Mouse (Mus musculus): Measurements from ENCODE around the gene Dnajb4. TPM values are rescaled to one million over a fixed set of nuclear protein-coding genes. Genes with fewer than 3 reads are reported as not detected.

Dnajb4 gene
- total and polyA plus RNA-seq, 3 experiments: 10.7 to 14.6 TPM; not detected in 1

- TF ChIP-seq RCOR1 (IDR thresholded peaks at IDR 0.05; ENCODE audit: low read depth, low read length) (no peak), MAX (IDR thresholded peaks at IDR 0.05; ENCODE audit: low read length) (no peak)
These were observed 28.7 kb upstream of the Dnajb4 start (continued) for GRCm38 (mm10) chr3:152238836-152239235.

GRCm38 (mm10) chr3:152235805-152236204, 25.7 kb upstream of the Dnajb4 start:
- Histone ChIP-seq H3K9ac (ENCODE audit: control insufficient read depth, low read depth, low read length, poor library complexity, severe bottlenecking) (no peak overlapping the region), H3K9me3 (replicated peaks; ENCODE audit: insufficient read depth, low read length) (no peaks in the 10 kb centered on the region), H3K79me2 (ENCODE audit: control insufficient read depth, insufficient read depth, low read length, poor library complexity) (peaks cover 3% of the 10 kb centered on the region; the same call in 1 of the 2 replicates), H3K27me3 (ENCODE audit: control insufficient read depth in 1 of 2, insufficient read depth in 2 of 2, low read length in 2 of 2) (no peaks in the 10 kb centered on the region), H3K27ac (ENCODE audit: control insufficient read depth, low read depth, low read length) (no peak overlapping the region), H3K4me3 (ENCODE audit: control insufficient read depth in 1 of 2, insufficient read depth in 1 of 2, low read depth in 2 of 2, low read length in 2 of 2) (no peak overlapping the region), H3K4me1 (ENCODE audit: control insufficient read depth in 1 of 2, insufficient read depth in 2 of 2, low read length in 2 of 2) (peaks cover 0 to 3% of the 10 kb centered on the region in 2 experiments; a peak in 1 of 4 replicates), H3K36me3 (ENCODE audit: control insufficient read depth in 1 of 2, insufficient read depth in 2 of 2, low read length in 2 of 2) (peaks cover 21 to 60% of the 10 kb centered on the region in 2 experiments)
- no peak for DNase-seq (ENCODE audit: low read depth, low spot score)
- TF ChIP-seq SMC3 (IDR thresholded peaks at IDR 0.05; ENCODE audit: low read depth, low read length): no peak
- no peak for TF ChIP-seq POLR2AphosphoS2 (IDR thresholded peaks at IDR 0.05; ENCODE audit: low read length)
- no peak for TF ChIP-seq NELFE (IDR thresholded peaks at IDR 0.05; ENCODE audit: low read depth, low read length)
- TF ChIP-seq SIN3A (IDR thresholded peaks at IDR 0.05; ENCODE audit: low read length): no peak
- TF ChIP-seq MAZ (IDR thresholded peaks at IDR 0.05; ENCODE audit: low read depth, low read length): no peak
- no peak for TF ChIP-seq USF1 (IDR thresholded peaks at IDR 0.05; ENCODE audit: low read depth, low read length)
- TF ChIP-seq CHD1 (IDR thresholded peaks at IDR 0.05; ENCODE audit: low read depth, low read length): no peak
- no peak for TF ChIP-seq HCFC1 (IDR thresholded peaks at IDR 0.05; ENCODE audit: low read depth, low read length)
- TF ChIP-seq RCOR1 (IDR thresholded peaks at IDR 0.05; ENCODE audit: low read depth, low read length): no peak
- TF ChIP-seq TAL1 (IDR thresholded peaks at IDR 0.05; ENCODE audit: low read length): no peak
- no peak for TF ChIP-seq NRF1 (IDR thresholded peaks at IDR 0.05; ENCODE audit: insufficient read depth, low read depth, low read length, poor library complexity, severe bottlenecking)
- TF ChIP-seq ZC3H11A (IDR thresholded peaks at IDR 0.05; ENCODE audit: low read depth, low read length): no peak
- TF ChIP-seq ZMIZ1 (IDR thresholded peaks at IDR 0.05; ENCODE audit: low read depth, low read length): no peak
- no peak for TF ChIP-seq ETS1 (IDR thresholded peaks at IDR 0.05; ENCODE audit: low read depth, low read length)
- no peak for TF ChIP-seq CTCF (IDR thresholded peaks at IDR 0.05 in 2 of 3, conservative IDR thresholded peaks at IDR 0.05 in 1 of 3; ENCODE audit: control insufficient read depth in 1 of 3, insufficient read depth in 1 of 3, low read depth in 2 of 3, low read length in 3 of 3, poor library complexity in 1 of 3, severe bottlenecking in 1 of 3)
- no peak for TF ChIP-seq MXI1 (IDR thresholded peaks at IDR 0.05; ENCODE audit: low read depth, low read length)
- no peak for TF ChIP-seq ELF1 (IDR thresholded peaks at IDR 0.05; ENCODE audit: low read depth, low read length)
- no peak for TF ChIP-seq POLR2AphosphoS5 (IDR thresholded peaks at IDR 0.05; ENCODE audit: borderline replicate concordance, low read depth, low read length)
- TF ChIP-seq USF2 (IDR thresholded peaks at IDR 0.05; ENCODE audit: borderline replicate concordance in 1 of 2, insufficient read depth in 1 of 2, low read depth in 1 of 2, low read length in 2 of 2): no peak
